Mouse (Mus musculus) cortical plate, adult 2 months (tissue): ENCODE data around the gene Prkch.

Experiments used
- CTCF ChIP-seq: fragments of 200-500 bp; IDR thresholded peaks from 2 replicates; pipeline ENCODE4 v1.5.1; 2011; ENCODE audit warnings: mild to moderate bottlenecking, control low read depth, low read length; ENCODE audit not compliant: insufficient read depth; ENCODE audit errors: extremely low read depth
- POLR2A ChIP-seq: fragments of 200-500 bp; IDR thresholded peaks from 2 replicates; pipeline ENCODE4 v1.6.1; 2011; ENCODE audit warnings: mild to moderate bottlenecking, low read length, control low read depth; ENCODE audit not compliant: insufficient read depth; ENCODE audit errors: extremely low read depth

GRCm38 (mm10) chr12:73813016-73813900 lies 228.7 kb downstream of the Prkch start:
- TF ChIP-seq CTCF (no peak), POLR2A (no peak)
